Mouse (Mus musculus) right cerebral cortex, postnatal 10 days (tissue): ENCODE data around the gene Gm28043.

Experiments
- DNase-seq, 2 experiments: peaks; one replicate each; pipeline ENCODE4 v3.0.0; 2021; ENCODE audit warnings: low spot score in 2 of 2

Gm28043 gene

DNA sequence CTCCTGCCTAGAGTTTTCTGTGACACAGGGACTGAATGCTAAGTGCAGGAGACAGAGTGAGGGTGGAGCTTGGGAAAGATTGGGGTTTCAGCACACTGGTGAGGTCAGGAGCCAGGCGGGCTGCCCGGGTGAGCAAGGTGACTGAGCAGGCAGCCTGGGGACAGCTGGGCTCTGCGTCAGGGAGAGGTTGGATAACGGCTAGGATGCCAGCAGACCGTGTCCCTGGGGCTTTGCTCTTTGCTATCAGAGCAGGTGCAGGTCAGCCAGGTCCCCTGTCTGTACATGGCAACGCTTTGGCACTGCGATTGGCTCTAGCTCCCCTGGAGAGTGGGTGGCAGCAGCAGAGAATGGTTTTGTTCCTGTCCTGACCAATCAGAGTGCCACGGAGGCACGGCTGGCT is 12.6 kb downstream of the Gm28043 start:
- no peak for DNase-seq

DNA sequence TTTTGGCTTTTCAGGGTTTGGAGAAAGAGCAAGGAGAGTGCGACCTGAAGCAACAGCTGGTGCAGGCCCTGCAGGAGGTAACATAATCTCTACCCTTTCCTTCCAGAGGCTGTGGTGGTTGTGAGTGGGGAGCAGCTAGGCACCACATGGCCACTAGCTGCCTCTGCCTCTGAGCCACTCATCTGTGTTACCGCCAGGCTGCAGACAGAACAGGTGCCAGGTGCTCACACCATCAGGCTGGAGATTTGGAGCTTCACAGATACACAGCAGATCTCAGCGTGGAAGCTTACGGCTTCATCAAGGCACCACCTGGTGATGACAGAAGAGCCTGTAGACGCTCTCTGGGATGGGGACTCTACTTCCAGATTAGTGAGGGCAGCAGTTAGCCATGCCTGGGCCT is 14.3 kb downstream of the Gm28043 start:
- DNase-seq: no peak

DNA sequence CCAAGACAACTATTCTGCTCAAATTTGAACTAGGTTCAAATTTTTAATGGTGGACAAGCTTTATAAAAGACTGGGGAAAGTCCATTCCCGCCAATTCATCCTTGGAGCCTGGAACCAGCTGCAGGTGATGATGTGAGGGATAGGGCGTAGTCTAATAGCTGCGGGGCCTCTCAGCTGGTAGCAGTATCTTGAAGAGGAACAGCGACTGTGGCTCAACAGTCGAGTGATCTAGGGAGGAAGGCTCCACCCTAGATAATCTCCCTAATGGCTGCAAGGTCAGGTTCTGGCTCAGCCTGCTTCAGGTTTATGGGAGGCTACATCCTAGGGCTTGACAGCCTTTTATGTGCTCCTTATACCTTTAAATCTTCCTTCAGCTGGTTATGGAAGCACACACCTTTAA is 14.9 kb downstream of the Gm28043 start:
- no peak for DNase-seq

DNA sequence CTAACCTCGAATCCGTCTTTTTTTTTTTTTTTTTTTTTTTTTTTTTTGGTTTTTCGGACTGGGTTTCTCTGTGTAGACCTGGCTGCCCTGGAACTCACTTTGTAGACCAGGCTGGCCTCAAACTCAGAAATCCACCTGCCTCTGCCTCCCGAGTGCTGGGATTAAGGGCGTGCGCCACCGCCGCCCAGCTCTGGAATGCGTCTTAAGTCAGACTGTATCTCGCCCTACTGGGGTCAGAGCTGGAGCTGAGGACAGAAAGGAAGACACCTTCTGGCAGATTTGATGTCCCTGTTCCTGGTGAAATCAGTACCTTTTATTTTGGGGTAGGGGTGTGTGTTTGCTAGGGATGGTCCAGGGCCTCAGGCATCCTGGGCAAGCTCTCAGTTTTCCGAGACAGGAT is 17.6 kb downstream of the Gm28043 start:
- DNase-seq: no peak

DNA sequence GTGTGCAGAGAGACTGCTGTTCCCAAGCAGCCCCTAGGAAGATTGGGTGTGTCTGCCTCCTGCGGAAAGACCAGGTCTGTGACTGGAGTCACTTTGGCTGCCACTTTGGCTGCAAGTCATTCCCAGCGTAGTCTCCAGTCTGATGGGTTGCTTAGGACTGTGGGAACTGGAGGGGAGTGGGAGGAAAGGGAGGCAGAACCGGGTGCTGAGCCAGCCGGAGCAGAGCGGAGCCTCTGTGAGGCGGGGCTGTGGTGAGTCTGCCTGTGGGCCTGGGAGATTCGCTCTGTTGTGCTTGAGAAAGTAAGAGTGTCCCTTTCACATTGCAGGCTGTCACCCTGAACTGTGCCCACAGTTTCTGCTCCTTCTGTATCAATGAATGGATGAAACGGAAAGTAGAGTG is 20.8 kb downstream of the Gm28043 start:
- DNase-seq: no peak

DNA sequence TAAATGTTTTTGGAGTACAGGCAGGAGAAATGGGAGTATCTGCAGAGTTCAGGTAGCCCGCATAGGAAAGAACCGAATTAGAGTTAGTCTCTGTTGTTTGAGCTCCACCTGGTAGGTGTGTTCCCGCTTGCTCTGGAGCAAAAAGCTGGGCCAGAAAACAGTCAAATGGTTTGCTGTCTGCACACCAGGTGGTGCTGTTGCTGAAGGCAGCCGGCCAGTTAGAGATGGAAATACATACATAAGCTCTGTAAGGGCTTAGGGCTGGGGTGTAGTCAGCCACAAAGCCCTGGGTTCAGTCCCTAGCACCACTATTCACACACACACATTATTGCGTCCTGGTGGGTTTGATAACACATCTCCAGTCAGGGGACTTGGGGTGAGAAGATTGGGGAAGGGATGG is 21.4 kb downstream of the Gm28043 start:
- DNase-seq: peak in 1 of 2 experiments; percentile 58

DNA sequence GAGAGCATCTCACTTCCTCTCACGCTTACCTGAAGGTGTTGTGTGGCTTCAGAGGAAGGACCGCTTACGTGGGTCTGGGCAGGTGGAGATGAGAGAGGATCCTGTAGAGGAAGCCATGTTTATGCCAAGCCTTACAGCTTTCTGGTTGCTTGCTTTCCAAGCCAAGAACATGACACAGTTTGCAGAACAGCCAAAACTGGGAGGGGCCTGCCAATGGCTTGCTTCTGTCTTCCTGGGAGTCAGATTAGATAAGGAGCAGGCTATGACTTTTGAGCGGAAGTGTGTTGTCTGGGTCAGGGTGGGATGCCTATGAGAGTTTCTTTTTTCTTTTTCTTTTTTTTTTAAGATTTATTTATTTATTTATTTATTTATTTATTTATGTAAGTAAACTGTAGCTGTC is 22.7 kb downstream of the Gm28043 start:
- DNase-seq: no peak

DNA sequence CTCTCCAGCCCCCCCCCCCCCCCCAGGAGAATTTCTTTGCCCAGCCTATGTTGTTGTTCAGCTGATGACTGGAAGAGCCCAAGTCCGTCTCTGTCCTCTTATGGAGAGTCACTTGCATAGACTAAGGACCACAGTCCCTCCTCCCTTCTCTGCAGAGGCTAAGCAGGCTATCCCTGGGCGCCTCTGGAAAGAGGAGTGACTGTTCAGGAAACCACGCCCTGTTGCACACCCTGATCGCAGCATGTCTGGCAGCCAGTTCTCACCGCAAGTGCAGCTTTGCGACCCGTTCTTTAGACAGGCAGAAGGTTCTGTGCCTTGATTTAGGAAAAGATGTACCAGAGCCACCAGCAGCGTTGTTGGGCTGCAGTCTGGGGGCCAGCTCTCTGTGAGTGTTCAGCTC is 23.2 kb downstream of the Gm28043 start:
- no peak for DNase-seq

DNA sequence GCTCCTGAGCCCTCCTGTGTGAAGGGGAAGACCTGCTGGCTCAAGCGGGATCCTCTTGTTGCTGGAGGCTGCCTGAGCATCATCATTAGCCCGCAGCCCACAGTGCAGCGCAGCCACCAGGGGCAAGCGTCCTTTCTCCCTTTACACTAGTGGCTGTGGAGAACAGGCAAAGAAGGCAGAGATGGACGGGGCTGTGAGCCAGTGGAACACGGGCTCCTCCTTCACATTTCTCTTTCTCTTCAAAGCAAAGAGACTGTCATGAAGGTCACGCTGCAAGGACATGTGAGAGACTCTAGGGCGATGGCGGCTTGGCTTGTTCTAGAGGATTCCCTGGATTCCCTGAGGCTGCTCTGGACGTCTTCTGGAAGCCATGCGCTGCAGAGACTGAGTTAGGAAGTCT is 26.3 kb downstream of the Gm28043 start:
- DNase-seq: no peak

DNA sequence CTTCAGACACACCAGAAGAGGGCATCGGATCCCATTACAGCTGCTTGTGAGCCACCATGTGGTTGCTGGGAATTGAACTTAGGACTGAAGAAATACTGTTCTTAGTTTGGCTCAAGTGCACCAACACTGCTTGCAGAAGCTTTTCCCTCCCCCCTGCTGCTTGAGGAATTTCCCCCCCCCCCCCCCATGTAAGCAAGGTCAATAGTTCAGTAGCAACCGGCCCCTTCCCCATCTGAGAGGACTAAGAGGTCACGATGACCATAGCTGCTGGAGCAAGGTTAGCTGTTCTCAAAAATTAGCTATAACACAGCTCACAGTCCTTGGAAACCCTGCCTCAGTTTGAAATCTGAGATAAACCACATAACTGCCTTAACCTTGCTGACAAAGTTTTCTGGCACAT is 27.5 kb downstream of the Gm28043 start:
- no peak for DNase-seq

DNA sequence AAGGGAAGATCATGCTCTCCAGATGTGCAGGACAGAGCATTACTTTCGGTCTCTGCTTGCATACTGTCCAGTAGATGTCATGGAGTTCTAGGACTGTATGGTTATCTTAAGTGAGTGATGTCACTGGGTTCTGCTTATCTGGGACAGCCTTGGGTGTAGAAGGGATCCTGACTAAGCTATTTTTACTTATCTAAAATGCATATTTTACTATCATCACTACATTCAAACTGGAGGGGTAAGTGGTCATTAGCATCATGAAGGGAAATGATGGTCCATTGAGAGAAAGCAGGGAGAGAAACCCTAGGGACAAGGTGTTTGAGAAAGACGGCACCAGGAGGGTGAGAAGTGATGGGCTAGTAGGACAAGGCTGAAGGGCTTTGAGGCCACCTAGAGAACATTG is 43.6 kb downstream of the Gm28043 start:
- DNase-seq: no peak

DNA sequence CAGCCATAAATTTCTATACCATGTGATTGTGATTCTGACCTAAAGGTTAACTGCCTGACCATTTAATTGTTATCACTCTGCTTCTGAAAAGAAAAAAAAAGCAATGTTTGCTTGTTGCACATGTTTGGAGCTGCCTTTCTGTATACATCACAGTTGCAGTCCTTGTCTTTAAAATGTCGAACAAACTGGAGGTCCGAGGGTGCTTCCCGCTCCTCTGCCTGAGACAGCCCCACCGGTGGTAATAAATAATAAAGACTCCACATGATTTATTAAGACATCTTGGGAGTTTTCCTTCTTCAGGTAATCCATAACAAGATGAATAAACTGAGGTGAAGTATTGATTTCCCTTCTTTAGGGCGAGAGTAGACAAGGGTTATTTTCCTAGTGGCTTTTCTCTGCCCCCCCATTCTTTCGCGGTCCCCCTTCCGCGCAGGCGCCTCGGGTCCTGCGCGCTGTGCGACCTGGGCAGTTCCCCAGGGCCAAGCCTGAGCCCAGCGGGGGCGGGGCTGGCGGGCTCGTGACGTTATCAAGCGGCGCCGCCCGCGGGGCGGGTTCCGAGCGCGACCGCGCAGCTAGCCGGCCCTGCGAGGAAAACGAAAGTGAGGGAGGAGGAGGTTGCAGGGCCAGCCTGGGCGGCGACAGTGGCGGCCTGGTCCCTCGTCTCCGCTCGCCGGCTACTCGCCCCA is 45.5 kb downstream of the Gm28043 start, which contains the start of gene Cmtr1:
Gene Cmtr1, plus strand, starts transcription at position 520 of the 686 bp plus-strand sequence.
- DNase-seq: peak; percentile 95 to 96

DNA sequence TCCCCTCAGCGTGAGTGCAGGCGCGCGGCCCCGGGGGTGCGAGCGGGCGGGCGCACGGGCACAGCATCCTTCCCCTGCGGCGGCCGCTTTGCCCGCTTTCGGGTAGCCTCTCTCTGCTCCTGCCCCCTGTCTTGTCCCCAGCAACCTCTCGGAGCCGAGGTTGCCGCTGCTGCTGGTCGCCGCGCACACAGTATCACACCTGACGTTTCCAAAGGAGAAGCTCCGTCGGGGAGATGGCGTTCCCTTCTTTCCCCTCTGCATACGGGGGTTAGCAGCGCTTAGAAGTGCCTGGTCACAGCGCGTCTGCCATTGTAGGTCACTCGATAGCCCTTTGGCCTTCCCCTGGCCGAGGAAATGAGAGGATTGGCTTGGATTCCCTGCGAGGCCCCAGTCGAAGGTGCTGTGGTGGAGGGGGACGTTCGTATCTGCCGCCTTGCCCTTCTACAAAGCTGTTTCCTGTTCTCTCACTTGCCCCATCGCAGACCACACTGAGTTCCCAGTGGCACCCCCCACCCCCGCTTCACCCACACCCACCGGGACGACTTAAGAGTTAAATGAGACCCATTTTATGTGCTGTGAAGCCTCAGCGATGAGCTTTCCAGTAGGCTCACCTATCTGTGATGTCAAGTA is 46.2 kb downstream of the Gm28043 start:
- peak in 1 of 2 experiments; percentile 28 for DNase-seq

DNA sequence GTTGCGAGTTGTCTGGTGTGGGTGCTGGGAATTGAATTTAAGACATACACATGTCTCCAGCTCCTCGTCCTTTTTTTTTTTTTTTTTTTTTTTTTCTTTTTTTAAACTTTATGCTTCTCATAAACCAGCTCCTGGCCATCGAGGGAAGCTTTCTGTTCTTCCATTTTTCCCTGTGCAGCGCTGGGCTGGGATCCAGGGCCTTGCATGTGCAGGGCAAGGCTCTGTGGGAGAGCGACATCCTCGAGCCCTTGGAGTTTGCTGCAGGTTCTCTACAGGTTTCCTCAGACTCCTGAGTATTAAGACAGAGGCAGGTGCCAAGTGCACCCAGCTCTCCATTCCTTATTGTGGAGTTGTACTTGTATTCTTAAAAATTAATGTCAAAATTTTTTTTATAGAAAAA is 47.5 kb downstream of the Gm28043 start:
- DNase-seq: no peak

DNA sequence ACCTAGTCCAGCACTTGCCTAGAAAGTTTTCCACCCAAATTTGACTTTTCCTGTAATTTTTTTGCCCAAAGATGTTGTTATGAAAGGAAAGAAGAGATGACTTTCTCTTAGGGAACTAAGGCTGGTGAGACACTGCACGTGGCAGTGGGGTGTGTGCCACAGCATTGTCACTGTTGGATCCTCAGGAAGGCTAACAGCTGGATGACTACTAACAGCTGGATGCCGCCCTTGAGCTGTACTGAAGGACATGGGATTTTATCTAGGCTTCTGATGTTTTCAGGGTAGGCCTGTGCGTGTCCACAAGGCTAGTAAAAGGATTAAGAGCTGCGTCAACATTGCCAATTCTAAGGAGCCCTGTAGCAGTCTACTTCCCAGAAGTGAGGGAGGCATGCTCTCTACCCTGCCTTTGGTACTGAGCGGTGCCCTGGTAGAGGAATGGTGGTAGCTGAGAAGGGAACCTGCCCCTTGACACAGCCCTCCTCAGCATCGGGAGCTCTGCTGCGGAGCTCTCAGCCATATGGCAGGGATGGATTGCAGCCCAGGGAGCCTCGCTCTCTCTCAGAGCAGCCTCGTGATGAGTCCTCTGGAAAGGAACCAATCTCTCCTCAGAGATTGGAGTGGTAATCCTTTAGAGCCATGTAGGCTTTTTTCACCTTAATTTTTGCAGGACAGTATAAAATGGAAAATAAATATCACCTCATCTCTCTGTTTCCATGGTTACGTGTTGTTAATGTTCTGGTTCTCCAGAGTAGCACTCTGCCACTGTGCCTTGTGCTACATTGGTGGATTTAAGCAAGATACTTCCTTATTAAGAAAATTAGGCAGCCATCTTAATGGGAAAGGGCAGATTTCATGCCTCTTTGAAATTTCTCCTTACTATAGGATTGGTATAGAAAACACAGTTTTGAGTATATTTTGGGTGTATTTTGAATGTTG is 53.6 kb downstream of the Gm28043 start:
- DNase-seq: peak; percentile 59 to 61

DNA sequence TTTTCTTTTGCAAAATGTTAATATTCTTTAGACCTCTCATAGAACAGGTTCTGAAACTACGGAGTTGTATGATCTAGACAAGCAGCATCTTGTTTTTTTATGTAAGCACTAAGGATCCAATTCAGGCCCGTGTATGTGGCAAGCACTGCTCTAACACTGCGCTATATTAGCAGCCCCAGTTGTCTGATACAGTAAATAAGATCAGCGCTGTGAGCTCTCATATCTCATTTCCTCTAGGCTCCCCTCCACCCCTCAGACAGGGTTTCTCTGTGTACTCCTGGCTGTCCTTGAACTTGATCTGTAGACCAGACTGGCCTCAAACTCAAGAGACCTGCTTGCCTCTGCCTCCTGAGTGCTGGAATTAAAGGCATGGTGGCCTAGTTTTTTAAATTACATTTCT is 54.4 kb downstream of the Gm28043 start:
- DNase-seq: no peak

DNA sequence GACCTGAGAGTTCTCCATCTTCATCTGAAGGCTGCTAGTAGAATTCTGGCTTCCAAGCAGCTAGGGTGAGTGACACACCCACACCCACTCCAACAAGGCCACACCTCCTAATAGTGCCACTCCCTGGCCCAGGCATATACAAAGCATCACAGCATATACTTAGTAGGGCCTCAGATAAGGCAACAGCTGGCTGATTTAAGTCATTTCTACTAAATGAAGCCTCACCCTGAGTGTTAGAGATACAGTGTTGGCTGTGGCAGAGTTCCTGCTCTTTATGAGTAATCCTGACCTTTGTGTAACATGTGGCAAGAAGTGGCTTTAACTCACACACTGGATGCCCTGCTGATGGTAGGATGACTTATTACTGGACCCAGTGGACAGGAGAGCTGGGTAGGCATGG is 55.3 kb downstream of the Gm28043 start:
- no peak for DNase-seq

DNA sequence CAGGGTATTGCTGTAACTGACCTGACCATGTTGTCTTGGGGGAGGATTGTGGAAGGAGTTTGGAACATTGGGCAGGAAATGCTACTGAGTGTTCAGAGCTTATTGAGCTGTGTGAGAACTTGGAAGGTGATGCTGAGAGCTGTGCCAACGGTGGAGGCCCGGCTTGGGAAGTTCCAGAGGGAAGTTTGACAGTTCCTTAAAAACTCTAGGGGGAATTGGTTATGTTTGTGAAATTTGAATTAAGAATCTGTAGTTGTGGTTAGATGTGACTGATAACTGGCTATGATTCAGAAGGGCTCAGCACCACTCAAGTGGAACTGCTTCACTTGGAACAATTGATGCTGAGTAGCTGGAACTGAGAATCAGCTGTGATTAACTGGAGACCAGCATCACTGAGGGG is 56.3 kb downstream of the Gm28043 start:
- no peak for DNase-seq

DNA sequence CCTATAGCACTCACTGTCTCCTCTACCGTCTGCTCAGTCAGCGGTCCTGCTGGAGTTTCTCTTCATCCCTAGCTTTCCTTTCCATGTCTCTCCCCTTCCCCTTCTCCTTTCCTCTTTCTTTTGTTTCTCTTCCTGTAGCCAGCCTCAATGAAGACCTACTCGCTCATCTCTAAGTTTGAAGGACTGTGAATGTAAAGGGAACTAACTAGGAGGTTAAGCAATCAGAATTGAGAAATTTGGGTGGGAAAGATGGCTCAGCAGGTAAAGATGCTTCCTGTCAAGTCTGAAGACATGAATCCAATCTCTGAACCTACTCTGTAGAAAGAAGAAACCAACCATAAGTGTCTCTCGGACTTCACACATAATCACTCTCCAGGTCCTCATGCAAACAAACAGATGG is 58.6 kb downstream of the Gm28043 start:
- no peak for DNase-seq

DNA sequence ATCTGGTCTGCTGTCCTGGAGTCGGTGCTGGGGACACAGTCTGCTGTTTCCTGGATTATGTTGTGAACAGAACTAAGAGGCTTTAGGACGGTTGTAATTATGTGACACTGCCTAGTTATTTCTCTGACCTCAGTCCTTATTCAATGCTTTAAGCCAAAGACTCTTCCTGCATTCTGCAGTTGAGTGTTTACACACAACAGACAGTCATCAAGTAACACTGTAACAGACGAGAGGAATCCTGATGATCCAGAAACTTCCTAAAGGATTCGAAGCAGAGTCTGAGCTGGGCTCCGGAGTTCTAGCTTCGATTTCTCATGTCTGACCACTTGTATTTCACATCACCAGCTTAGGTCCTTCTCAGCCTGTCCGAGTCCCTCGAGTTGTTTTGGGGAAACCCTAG is 63.9 kb downstream of the Gm28043 start:
- DNase-seq: no peak

DNA sequence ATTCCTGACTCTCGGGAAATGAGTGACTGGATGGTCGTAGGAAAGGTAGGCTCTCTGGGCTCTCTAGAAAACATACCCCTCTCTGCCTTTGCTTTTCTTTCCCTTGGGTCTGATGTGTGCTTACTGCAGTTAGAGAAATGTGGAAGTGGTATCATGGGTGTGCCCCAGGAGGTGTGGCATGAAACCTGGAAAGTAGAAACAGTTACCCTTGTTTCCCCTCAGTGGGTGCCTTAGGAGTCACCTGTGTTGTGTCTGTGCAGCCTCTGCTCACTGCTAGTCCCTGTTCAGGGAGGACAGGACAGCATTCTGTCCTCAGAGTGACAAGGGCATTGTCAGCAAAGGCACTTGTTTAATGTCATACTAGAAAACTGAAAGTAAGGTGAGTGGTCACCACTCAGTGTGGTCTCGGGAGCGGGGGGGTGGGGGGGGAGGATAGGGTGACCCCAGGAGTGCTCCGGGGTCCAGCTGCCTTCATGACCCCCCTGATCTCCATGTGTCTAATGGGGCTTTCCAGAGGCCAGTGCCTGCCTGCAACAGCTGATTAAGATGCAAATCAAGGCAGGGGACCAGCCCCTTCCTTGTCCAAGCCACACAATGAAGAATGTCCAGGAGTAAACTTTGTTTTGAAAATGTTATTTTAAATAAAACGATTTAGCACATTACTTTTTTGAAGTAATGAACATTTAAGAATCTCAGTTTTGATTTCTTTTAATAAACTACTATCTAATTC is 64.5 kb downstream of the Gm28043 start:
- DNase-seq: no peak

DNA sequence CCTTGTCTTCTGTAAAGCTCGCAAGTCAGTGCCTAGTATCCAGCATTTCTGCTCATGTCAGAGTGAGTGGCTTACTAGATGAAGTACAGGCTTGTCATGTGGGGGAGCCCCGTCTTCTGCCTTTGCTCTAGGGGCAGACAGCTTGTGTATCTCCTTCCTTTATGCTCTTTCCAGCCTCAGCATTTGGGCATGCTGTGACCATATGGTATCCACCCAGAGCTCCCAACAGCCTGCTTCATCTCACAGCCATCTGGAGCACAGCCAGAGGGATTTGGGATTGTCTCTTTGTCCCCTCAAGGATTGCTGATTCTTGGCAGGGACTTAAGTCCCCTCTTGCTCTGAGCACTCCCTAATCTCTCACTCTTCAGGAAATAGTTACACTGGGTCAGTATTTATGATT is 65.5 kb downstream of the Gm28043 start:
- peak; percentile 63 to 72 for DNase-seq
